Mouse (Mus musculus): ENCODE measurements at regions not wholly inside any gene's neighbourhood (a gene's known extent, or its start where the extent isn't known, plus 50 kb on each side); places are given as distances from the start of the nearest gene placed in this dataset.

DNA sequence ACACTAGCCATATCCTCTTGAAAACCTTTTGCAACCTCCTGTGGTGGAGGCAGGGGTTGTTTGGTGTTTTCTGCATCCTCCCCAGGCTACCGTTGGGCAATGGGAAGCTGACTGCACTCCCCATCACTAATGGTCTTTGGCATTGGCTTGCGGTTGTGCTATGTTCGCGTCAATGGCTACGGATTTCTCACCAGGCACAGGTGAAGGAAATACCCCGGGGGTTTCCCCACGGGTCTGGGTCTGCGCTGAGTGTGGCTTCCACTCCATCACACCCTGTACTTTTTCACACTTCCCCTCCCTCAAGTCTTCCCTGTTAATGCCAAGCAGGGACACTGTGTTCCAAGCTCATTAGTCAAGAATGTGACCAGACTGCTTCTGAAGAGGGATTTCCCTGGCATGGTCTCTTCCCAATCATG is 72.9 kb downstream of the Edn1 start:
- no peak for TF ChIP-seq GATA1 (IDR thresholded peaks at IDR 0.05; ENCODE audit: borderline replicate concordance, low read length)
- no peak for TF ChIP-seq FLI1 (IDR thresholded peaks at IDR 0.05; ENCODE audit: low read length)
